Mouse (Mus musculus) lung, embryonic 16.5 days (tissue): ENCODE measurements around the gene Tnfaip8l2. TPM values are rescaled to one million over a fixed set of nuclear protein-coding genes. Genes with fewer than 3 reads are reported as not detected.

Experiments
- ATAC-seq: fragments of 200-750 bp; cut with Nextera tagmentation; 2 replicates; pipeline ENCODE4 v1.8.0; 2017; ENCODE audit warnings: low read depth, mild to moderate bottlenecking, moderate library complexity
- H3K27ac ChIP-seq: fragments of 300-500 bp; sonication (generic); 2 replicates; pipeline ENCODE4 v1.5.1; 2014; ENCODE audit warnings: mild to moderate bottlenecking, control low read depth, low read length
- H3K27me3 ChIP-seq: fragments of 300-500 bp; sonication (generic); 2 replicates; pipeline ENCODE4 v1.6.1; 2014; ENCODE audit warnings: low read depth, low read length, mixed read lengths; ENCODE audit not compliant: control insufficient read depth, insufficient read depth
- H3K36me3 ChIP-seq: fragments of 300-500 bp; sonication (generic); 2 replicates; pipeline ENCODE4 v1.6.1; 2014; ENCODE audit warnings: low read length; ENCODE audit not compliant: control insufficient read depth, insufficient read depth
- H3K4me1 ChIP-seq: fragments of 300-500 bp; sonication (generic); replicated peaks from 2 replicates; pipeline ENCODE4 v1.6.1; 2014; ENCODE audit warnings: low read length, mixed read lengths; ENCODE audit not compliant: control insufficient read depth, insufficient read depth
- H3K4me2 ChIP-seq: fragments of 300-500 bp; sonication (generic); 2 replicates; pipeline ENCODE4 v1.6.1; 2014; ENCODE audit warnings: low read depth, low read length, control low read depth
- H3K4me3 ChIP-seq: fragments of 300-500 bp; sonication (generic); 2 replicates; pipeline ENCODE4 v1.5.1; 2014; ENCODE audit warnings: mild to moderate bottlenecking, low read length, control low read depth
- H3K9ac ChIP-seq: fragments of 300-500 bp; sonication (generic); 2 replicates; pipeline ENCODE4 v1.6.1; 2014; ENCODE audit warnings: low read length, control low read depth
- H3K9me3 ChIP-seq: fragments of 300-500 bp; sonication (generic); 2 replicates; pipeline ENCODE4 v1.6.1; 2016; ENCODE audit warnings: low read length; ENCODE audit not compliant: control insufficient read depth
- WGBS: fragments of 180-500 bp; shearing (Covaris S2); extraction: QIAGEN DNeasy Blood & Tissue Kit; methylation state at CpG from one replicate; pipeline ENCODE4 v1.1.7; 2014; 5-methylcytosine and 5-hydroxymethylcytosine counted together
- polyA plus RNA-seq: library from polyadenylated mRNA; unstranded; fragments of >200 nt; fragmentation: Nextera tagmentation; extraction: Ambion mirVana; gene quantifications from 2 replicates; pipeline ENCODE4 v1.2.1, GENCODE M21; 2015

The Tnfaip8l2 gene
- polyA plus RNA-seq, 1 experiment from 2014 or later = 4.0 TPM

DNA sequence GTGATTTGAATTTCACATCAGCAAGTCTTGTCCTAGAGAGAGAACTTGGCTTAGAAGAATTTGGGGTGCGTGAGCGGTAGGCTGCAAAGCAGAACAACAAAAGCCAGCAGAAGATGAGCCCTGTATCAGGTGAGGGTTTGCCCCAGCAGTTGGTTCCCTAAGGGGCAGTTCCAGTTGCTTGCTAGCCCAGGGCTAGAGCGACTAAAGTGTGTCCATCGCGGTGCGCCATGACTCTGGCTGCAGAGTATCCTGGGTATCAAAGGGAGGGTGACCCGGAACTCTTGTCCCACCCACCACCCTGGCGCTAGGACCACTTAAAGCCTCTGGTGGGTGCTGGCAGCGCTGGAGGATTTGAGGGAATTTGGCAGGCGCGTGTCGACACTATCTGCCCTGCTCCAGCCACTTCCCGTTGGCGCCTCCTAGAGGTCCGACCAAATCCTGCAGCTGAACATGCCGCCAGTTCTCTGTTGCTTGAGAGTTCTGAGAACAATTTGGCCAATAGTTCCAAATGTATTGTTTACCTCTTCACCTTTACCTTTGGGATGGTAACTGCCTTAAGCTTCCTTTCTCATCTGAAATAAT is 31.9 kb upstream of the Tnfaip8l2 start:
- ATAC-seq = peak; percentile 76
- Histone ChIP-seq H3K9me3 (no peaks in the 10 kb centered on the region), H3K9ac (peak overlapping the region; percentile 59; the same call in 1 of the 2 replicates), H3K4me1 (peaks cover 13% of the 10 kb centered on the region; the same call in 1 of the 2 replicates), H3K27me3 (peaks cover 28% of the 10 kb centered on the region), H3K36me3 (peaks cover 4% of the 10 kb centered on the region; the same call in 1 of the 2 replicates), H3K27ac (no peak overlapping the region), H3K4me2 (peak overlapping the region; percentile 62), H3K4me3 (peak overlapping the region; percentile 47)
- WGBS = 6% methylated on average over 16 of the region's 16 CpGs

DNA sequence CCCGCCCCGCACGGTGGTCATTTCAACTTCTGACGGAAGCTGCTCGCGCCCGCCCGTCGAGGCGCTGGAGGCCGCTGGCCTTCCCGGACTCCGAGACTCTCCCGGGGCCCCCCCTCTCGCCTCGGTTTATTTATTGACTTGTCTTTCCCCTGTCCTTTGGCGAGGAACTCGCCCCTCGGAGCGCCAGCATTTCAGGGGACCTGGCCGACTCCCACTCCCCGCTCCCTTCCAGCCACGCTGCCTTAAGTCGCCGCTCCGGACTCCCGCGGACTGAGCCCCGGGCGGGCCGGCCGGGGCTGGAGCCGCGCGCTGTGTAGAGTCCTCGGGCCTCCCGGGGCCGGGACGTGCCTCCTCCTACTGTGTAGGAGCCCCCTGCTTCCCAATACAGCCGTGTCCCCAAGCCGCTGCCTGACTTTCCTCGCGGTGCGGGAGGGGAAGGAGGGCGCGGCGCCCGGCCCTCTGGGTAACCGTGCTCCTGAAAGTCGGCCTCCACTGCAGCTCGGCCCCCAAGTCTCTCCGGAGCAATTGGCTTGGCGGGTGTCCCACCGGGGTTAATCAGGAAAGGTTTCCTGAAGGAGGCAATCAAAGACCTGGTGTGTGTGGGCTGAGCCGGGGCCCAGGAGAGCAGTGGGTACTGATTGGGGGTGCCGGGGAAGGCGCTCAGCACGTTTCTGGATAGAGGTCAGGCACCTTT is 31.2 kb upstream of the Tnfaip8l2 start:
- peak; percentile 41 for ATAC-seq
- WGBS = 6% methylated on average over 57 of the region's 58 CpGs
- H3K9ac ChIP-seq = peak overlapping the region; percentile 59

GRCm38 (mm10) chr3:95172526-95173255 is 30.5 kb upstream of the Tnfaip8l2 start:
- H3K9me3 ChIP-seq = no peaks in the 10 kb centered on the region
- ATAC-seq = peak; percentile 24
- peak overlapping the region; percentile 62 for H3K4me2 ChIP-seq
- H3K36me3 ChIP-seq = peaks cover 4% of the 10 kb centered on the region; the same call in 1 of the 2 replicates
- no peak overlapping the region for H3K27ac ChIP-seq
- H3K27me3 ChIP-seq = peaks cover 28% of the 10 kb centered on the region
- peak overlapping the region; percentile 47 for H3K4me3 ChIP-seq
- 23% methylated on average over 78 of the region's 84 CpGs for WGBS
- peak overlapping the region; percentile 59 for H3K9ac ChIP-seq
- H3K4me1 ChIP-seq = peaks cover 13% of the 10 kb centered on the region; the same call in 1 of the 2 replicates

More for the DNA sequence above, 31.2 kb upstream of the Tnfaip8l2 start:
- Histone ChIP-seq H3K4me2 (peak overlapping the region; percentile 62), H3K27me3 (peaks cover 28% of the 10 kb centered on the region), H3K9me3 (no peaks in the 10 kb centered on the region), H3K4me3 (peak overlapping the region; percentile 47), H3K4me1 (peaks cover 13% of the 10 kb centered on the region; the same call in 1 of the 2 replicates), H3K27ac (no peak overlapping the region), H3K36me3 (peaks cover 4% of the 10 kb centered on the region; the same call in 1 of the 2 replicates)

GRCm38 (mm10) chr3:95171105-95171504 is 28.9 kb upstream of the Tnfaip8l2 start:
- Histone ChIP-seq H3K36me3 (peaks cover 4% of the 10 kb centered on the region; the same call in 1 of the 2 replicates), H3K27me3 (peaks cover 28% of the 10 kb centered on the region), H3K4me3 (no peak overlapping the region), H3K9me3 (no peaks in the 10 kb centered on the region), H3K27ac (no peak overlapping the region), H3K4me2 (no peak overlapping the region), H3K9ac (no peak overlapping the region), H3K4me1 (peaks cover 13% of the 10 kb centered on the region; the same call in 1 of the 2 replicates)
- no peak for ATAC-seq
- WGBS = 49% methylated on average over 6 of the region's 6 CpGs

DNA sequence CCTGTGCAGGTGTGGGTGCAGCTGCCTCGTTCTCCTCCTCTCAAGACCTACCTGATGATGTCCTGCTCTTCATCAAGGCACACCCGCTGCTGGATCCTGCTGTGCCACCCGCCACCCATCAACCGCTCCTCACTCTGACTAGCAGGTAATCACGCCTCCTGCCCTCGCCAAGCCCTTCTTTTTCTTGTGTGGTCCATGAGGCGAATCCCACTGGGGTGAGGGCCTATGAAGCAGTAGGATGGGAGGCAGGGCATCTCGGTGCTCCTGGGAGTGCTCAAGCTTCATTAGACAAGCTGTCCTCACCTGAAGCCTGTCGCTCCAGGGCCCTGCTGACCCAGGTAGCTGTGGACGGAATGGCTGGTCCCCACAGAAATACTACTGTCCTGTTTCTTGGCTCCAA is 27.8 kb upstream of the Tnfaip8l2 start:
- Histone ChIP-seq H3K4me2 (no peak overlapping the region), H3K9me3 (no peaks in the 10 kb centered on the region), H3K4me1 (peaks cover 13% of the 10 kb centered on the region; the same call in 1 of the 2 replicates), H3K27me3 (peaks cover 28% of the 10 kb centered on the region), H3K9ac (no peak overlapping the region), H3K36me3 (peaks cover 4% of the 10 kb centered on the region; the same call in 1 of the 2 replicates), H3K27ac (no peak overlapping the region), H3K4me3 (no peak overlapping the region)
- no peak for ATAC-seq
- WGBS = 91% methylated on average over 10 of the region's 10 CpGs

DNA sequence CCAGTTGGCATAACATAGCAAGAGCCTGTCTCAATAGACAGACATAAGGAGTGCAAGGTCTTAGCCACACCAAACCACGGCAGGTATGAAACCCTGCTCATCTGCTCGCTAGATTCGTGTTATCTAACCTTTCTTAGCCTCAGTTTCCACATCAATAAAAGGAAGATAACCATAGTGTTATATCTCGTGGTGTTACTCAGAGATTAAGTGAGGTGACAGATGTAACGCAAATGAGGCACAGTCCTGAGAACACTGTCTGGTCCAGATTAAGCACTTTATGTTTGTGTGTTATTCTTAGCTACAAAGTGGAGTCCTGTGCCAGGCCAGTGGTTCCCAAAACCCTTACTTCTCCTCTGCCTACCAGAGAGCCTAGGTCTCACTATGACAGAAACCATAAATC is 22.7 kb upstream of the Tnfaip8l2 start:
- no peaks in the 10 kb centered on the region for H3K36me3 ChIP-seq
- no peak overlapping the region for H3K4me2 ChIP-seq
- no peak overlapping the region for H3K4me3 ChIP-seq
- H3K27ac ChIP-seq = no peak overlapping the region
- no peaks in the 10 kb centered on the region for H3K27me3 ChIP-seq
- no peaks in the 10 kb centered on the region for H3K9me3 ChIP-seq
- no peak overlapping the region for H3K9ac ChIP-seq
- ATAC-seq = no peak
- peaks cover 26% of the 10 kb centered on the region for H3K4me1 ChIP-seq
- WGBS = 78% methylated on average over 5 of the region's 5 CpGs

GRCm38 (mm10) chr3:95164256-95164550 is 22.0 kb upstream of the Tnfaip8l2 start:
- H3K4me1 ChIP-seq = peaks cover 31% of the 10 kb centered on the region
- no peak overlapping the region for H3K4me2 ChIP-seq
- no peak overlapping the region for H3K27ac ChIP-seq
- no peaks in the 10 kb centered on the region for H3K36me3 ChIP-seq
- 67% methylated on average over 1 of the region's 5 CpGs for WGBS
- ATAC-seq = no peak
- H3K4me3 ChIP-seq = no peak overlapping the region
- no peaks in the 10 kb centered on the region for H3K27me3 ChIP-seq
- H3K9ac ChIP-seq = no peak overlapping the region
- no peaks in the 10 kb centered on the region for H3K9me3 ChIP-seq

DNA sequence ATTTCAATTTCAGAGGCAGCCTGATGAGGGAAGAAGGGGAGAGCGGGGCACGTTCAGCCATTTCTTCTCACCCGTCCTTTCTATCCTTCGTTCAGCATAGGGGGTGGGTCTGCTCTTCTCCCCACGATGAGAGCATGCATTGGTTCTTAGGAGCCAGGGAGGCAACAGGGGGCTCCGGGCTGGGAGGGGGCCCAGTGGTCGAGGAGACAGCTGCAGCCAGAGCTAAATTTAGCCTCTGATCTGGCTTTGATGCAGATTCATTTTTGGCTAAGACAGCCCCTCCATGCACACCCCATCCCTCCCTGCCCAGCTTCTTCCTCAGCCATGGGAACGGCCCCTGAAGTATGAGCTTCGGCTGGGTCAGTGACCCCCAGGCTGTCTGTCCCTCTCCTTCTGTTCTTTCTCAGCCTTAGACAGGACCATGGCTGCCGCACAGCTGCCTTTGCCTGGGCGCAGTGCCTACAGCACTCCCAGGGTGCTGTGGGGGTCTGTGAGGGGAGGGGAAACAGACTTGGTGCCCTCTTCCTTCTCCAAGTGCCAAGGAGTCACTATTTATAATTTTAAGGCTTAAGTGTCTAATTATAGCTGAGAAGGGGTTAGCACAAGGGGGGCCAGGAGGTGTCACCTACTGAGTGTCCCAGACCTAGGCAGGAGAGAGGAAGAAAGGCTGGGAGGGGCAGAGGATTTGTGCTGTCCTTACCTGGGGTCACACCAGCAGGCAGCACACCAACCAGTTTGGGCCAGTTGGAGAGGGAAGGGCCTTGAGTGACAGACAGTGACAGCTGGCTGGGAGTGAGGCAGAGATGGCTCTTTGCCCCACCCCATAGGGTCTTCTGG is 21.5 kb upstream of the Tnfaip8l2 start:
- Histone ChIP-seq H3K9ac (no peak overlapping the region), H3K4me1 (peaks cover 31% of the 10 kb centered on the region), H3K4me2 (no peak overlapping the region), H3K36me3 (no peaks in the 10 kb centered on the region), H3K27me3 (no peaks in the 10 kb centered on the region), H3K9me3 (no peaks in the 10 kb centered on the region), H3K4me3 (no peak overlapping the region), H3K27ac (no peak overlapping the region)
- no peak for ATAC-seq
- WGBS = 42% methylated on average over 11 of the region's 11 CpGs
